Mouse (Mus musculus) lung, embryonic 15.5 days (tissue): Measurements from ENCODE around the gene Aftph. TPM values are rescaled to one million over a fixed set of nuclear protein-coding genes. Genes with fewer than 3 reads are reported as not detected.

ENCODE experiments used
- ATAC-seq: fragments of 200-750 bp; cut with Nextera tagmentation; 2 replicates; pipeline ENCODE4 v1.8.0; 2017; ENCODE audit warnings: moderate number of reproducible peaks, borderline replicate concordance; ENCODE audit not compliant: low FRiP score, low TSS enrichment; ENCODE audit errors: extremely low read depth
- H3K27ac ChIP-seq: fragments of 300-500 bp; sonication (generic); 2 replicates; pipeline ENCODE4 v1.5.1; 2015; ENCODE audit warnings: moderate library complexity, mild to moderate bottlenecking, inconsistent platforms
- H3K27me3 ChIP-seq: fragments of 300-500 bp; sonication (generic); 2 replicates; pipeline ENCODE4 v1.6.1; 2015; ENCODE audit warnings: inconsistent platforms
- H3K36me3 ChIP-seq: fragments of 300-500 bp; sonication (generic); 2 replicates; pipeline ENCODE4 v1.6.1; 2015; ENCODE audit warnings: inconsistent platforms
- H3K4me1 ChIP-seq: fragments of 300-500 bp; sonication (generic); 2 replicates; pipeline ENCODE4 v1.6.1; 2015; ENCODE audit warnings: inconsistent platforms
- H3K4me2 ChIP-seq: fragments of 300-500 bp; sonication (generic); 2 replicates; pipeline ENCODE4 v1.6.1; 2015; ENCODE audit warnings: inconsistent platforms, mild to moderate bottlenecking, moderate library complexity
- H3K4me3 ChIP-seq: fragments of 300-500 bp; sonication (generic); 2 replicates; pipeline ENCODE4 v1.5.1; 2015; ENCODE audit warnings: mild to moderate bottlenecking, inconsistent platforms
- H3K9ac ChIP-seq: fragments of 300-500 bp; sonication (generic); 2 replicates; pipeline ENCODE4 v1.6.1; 2015; ENCODE audit warnings: inconsistent platforms
- H3K9me3 ChIP-seq: fragments of 300-500 bp; sonication (generic); 2 replicates; pipeline ENCODE4 v1.6.1; 2016; ENCODE audit warnings: inconsistent platforms
- WGBS: fragments of 180-500 bp; shearing (Covaris S2); methylation state at CpG from one replicate; pipeline ENCODE4 v1.1.7; 2015; 5-methylcytosine and 5-hydroxymethylcytosine counted together
- polyA plus RNA-seq: library from polyadenylated mRNA; unstranded; fragments of >200 nt; fragmentation: Nextera tagmentation; extraction: Ambion mirVana; gene quantifications from 2 replicates; pipeline ENCODE4 v1.2.1, GENCODE M21; 2015

Gene Aftph
- 18.4 and 19.7 TPM in 2 replicates for polyA plus RNA-seq

DNA sequence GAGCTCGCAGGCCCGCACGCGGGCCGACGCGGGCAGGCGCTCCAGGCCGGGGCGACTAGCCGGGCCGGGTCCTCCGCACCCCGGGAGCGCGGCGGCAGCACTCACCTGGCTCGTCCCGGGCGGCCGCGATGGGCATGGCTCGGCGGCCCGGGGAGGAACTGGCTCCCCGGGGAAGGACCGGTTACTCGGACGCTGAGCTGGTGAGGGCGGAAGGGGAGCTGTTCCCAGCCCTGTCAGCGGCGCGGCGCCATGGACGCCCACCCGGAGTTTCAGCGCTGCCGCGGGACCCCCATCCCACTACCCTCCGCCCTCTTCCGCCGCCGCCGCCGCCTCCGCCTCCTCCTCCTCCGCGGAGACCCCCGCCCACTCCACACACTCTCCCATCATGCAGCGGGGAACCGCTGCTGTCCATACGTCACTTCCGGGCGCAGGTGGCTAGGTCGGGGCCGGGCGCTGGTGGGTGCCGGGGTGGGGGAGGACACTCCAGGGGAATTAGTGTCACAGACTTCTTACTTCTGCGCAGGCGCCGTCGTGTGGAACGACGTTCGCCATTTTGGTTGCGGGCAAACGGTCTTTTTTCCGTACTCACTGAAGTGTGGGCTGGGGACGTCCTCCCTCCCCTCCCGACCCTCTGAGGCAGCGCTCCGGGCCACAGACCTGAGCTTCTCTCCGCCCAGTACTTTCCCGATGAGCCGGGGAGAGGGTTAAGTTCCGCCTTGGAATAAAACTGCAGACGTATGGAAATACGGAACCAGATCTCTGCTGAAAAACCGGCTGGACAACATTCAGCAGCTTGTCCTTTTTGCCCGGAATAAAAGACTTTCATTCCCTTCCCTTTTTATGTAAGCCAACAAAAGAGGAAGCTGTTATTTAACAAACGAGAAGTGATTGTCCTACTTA is at the start of gene Aftph:
Gene Aftph, minus strand, starts transcription at position 389 of the 900 bp plus-strand sequence.
- ATAC-seq: peak; percentile 99
- peak within 1 kb of the TSS; percentile 91 for H3K4me2 ChIP-seq
- H3K4me3 ChIP-seq: peak within 1 kb of the TSS; percentile 99
- no peaks in the 10 kb centered on the region for H3K9me3 ChIP-seq
- under 1% methylated on average over 80 of the region's 81 CpGs for WGBS
- H3K9ac ChIP-seq: peak within 1 kb of the TSS; percentile 88
- H3K4me1 ChIP-seq: peaks cover 6% of the 10 kb centered on the region; the same call in 1 of the 2 replicates
- H3K27me3 ChIP-seq: no peaks in the 10 kb centered on the region
- H3K27ac ChIP-seq: peak within 1 kb of the TSS; percentile 98
- no peaks in the 10 kb centered on the region for H3K36me3 ChIP-seq

DNA sequence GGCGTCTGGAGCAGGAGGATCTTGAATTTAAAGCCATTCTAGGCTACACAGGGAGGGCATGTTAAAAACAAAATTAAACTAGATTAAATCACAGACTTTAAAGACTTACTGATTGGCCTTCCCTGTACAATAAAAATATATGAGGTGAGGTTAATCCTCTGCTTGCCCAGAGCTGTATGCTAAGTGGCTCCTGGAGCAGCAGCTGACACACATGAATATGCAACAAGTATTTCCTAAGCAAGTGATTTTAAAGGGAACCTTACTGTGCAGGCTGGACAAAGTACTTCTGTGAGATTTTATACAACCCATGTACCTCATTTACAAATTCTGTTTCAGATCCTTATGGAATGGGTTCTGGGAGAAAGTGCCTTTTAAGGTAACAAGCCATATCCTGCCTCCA is 47.6 kb upstream of the Aftph start:
- no peaks in the 10 kb centered on the region for H3K36me3 ChIP-seq
- no peak for ATAC-seq
- WGBS: 62% methylated on average over 1 of the region's 1 CpGs

DNA sequence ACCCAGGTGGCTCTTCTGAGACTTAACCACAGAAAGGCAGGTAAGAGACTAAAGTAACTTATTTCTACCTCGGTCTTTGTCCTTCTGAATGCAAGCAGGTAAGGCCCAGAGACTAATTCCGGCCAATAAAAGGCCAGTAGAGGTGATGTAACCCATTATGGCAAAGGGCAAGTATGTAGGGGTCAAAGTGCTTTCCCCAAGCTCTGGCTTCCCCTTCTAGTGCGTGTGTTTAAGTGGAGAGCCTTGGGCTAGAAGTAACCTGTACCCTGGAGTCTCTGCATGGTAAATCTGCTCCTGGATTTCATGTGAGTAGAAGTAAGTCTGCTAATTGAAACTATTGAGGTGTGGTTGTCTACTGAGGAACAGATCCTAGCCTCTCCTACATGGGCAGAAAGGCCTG is 46.7 kb upstream of the Aftph start:
- H3K27ac ChIP-seq: no peak overlapping the region
- no peaks in the 10 kb centered on the region for H3K4me1 ChIP-seq
- H3K36me3 ChIP-seq: no peaks in the 10 kb centered on the region
- 68% methylated on average over 3 of the region's 3 CpGs for WGBS
- H3K4me2 ChIP-seq: no peak overlapping the region
- 0 out of 2 replicates have a peak, but pooled peaks cover 3% of the 10 kb centered on the region for H3K9me3 ChIP-seq
- H3K27me3 ChIP-seq: no peaks in the 10 kb centered on the region
- no peak for ATAC-seq
- H3K4me3 ChIP-seq: no peak overlapping the region
- H3K9ac ChIP-seq: no peak overlapping the region

More for the DNA sequence above, 47.6 kb upstream of the Aftph start:
- H3K27me3 ChIP-seq: no peaks in the 10 kb centered on the region
- H3K4me1 ChIP-seq: no peaks in the 10 kb centered on the region
- no peak overlapping the region for H3K27ac ChIP-seq
- no peak overlapping the region for H3K9ac ChIP-seq
- H3K4me2 ChIP-seq: no peak overlapping the region
- 0 out of 2 replicates have a peak, but pooled peaks cover 3% of the 10 kb centered on the region for H3K9me3 ChIP-seq
- H3K4me3 ChIP-seq: no peak overlapping the region

DNA sequence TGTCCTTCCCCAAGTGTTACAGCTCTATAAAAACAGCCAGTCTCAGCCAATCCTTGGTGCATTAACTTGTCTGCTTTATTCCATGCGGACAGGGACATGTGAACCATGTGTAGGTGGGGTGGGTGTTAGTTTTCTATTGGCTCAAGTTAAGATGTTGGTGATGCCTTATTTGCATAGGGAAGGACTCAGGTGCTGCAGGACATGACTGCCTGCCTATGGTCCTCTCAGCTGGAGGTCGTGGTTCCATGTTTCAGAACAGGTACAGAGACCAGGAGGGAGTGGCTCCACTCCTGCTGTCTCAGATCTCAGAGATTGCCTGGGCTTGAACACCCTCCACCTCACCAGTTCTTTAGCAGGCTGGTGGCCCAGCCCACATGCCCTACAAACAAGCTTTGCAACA is 44.8 kb upstream of the Aftph start:
- 61% methylated on average over 2 of the region's 2 CpGs for WGBS
- H3K36me3 ChIP-seq: no peaks in the 10 kb centered on the region
- H3K4me1 ChIP-seq: no peaks in the 10 kb centered on the region
- 0 out of 2 replicates have a peak, but pooled peaks cover 3% of the 10 kb centered on the region for H3K9me3 ChIP-seq
- H3K4me3 ChIP-seq: no peak overlapping the region
- no peak overlapping the region for H3K27ac ChIP-seq
- no peak overlapping the region for H3K4me2 ChIP-seq
- no peak for ATAC-seq
- H3K9ac ChIP-seq: no peak overlapping the region
- no peaks in the 10 kb centered on the region for H3K27me3 ChIP-seq

DNA sequence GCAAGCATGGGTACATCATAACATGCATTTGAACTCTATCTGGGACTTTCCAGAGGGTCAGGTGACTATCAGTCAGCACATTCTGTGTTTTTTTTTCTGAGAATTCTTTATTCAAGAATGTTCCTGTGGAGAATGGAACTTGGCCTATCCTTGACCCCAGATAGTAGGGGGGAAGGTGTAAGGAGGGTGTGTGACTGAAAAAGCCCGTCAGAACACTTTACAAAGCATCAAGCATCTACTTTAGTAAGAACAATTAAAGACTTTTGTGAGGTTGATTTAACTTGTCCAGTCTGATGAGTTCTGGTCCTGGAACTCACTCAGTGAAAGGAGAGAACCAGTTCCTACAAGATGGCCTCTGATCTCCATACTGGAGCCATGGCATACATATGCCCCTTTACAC is 43.8 kb upstream of the Aftph start:
- 61% methylated on average over 1 of the region's 1 CpGs for WGBS
- ATAC-seq: no peak
- no peaks in the 10 kb centered on the region for H3K4me1 ChIP-seq

DNA sequence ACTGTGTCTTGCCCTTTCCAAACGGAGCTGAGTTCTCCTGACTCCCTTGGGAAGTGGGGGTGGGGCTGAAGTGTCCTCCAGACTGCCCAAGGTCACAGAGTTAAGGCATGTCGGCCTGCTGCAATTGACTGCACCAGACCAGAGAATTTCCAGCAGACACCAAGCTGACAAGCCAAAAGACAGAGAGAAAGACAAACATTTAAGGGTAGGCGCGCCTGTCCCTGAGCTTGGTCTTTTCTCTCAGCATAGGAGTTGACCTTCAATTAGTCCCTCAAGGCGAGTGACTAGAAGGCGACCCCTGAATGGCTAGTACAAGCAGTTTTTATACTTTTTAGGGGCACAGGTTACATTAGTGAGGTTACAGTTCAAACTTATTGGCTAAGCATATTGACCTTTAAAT is 43.4 kb upstream of the Aftph start:
- no peak for ATAC-seq
- Histone ChIP-seq H3K27me3 (no peaks in the 10 kb centered on the region), H3K27ac (no peak overlapping the region), H3K4me2 (no peak overlapping the region), H3K4me1 (no peaks in the 10 kb centered on the region), H3K4me3 (no peak overlapping the region), H3K9me3 (0 out of 2 replicates have a peak, but pooled peaks cover 3% of the 10 kb centered on the region), H3K9ac (no peak overlapping the region), H3K36me3 (no peaks in the 10 kb centered on the region)
- WGBS: 76% methylated on average over 6 of the region's 6 CpGs

More for the DNA sequence above, 43.8 kb upstream of the Aftph start:
- H3K9me3 ChIP-seq: 0 out of 2 replicates have a peak, but pooled peaks cover 3% of the 10 kb centered on the region
- H3K27ac ChIP-seq: no peak overlapping the region
- H3K4me3 ChIP-seq: no peak overlapping the region
- no peaks in the 10 kb centered on the region for H3K36me3 ChIP-seq
- no peak overlapping the region for H3K9ac ChIP-seq
- no peaks in the 10 kb centered on the region for H3K27me3 ChIP-seq
- H3K4me2 ChIP-seq: no peak overlapping the region

DNA sequence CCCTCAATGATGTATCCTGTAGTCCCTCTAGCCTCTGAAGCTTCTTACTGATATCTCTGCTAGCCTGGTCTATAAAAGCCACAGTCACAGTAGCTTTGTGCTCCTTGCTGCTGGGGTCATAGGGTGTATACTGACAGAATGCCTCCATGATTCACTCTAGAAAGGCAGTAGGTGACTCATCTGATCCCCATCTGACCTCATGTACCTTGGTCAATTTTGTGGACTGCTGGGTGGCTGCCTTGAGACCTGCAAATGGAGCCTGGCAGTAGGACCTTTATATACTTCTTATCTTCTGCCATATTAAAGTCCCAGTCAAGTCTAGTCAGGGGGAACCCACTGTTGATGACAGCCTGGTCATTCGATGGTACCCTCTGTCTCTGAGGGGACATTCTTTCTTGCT is 42.1 kb upstream of the Aftph start:
- Histone ChIP-seq H3K4me2 (no peak overlapping the region), H3K27me3 (no peaks in the 10 kb centered on the region), H3K9me3 (0 out of 2 replicates have a peak, but pooled peaks cover 3% of the 10 kb centered on the region), H3K4me1 (no peaks in the 10 kb centered on the region), H3K9ac (no peak overlapping the region), H3K4me3 (no peak overlapping the region), H3K36me3 (no peaks in the 10 kb centered on the region), H3K27ac (no peak overlapping the region)
- 86% methylated on average over 1 of the region's 1 CpGs for WGBS
- ATAC-seq: no peak

DNA sequence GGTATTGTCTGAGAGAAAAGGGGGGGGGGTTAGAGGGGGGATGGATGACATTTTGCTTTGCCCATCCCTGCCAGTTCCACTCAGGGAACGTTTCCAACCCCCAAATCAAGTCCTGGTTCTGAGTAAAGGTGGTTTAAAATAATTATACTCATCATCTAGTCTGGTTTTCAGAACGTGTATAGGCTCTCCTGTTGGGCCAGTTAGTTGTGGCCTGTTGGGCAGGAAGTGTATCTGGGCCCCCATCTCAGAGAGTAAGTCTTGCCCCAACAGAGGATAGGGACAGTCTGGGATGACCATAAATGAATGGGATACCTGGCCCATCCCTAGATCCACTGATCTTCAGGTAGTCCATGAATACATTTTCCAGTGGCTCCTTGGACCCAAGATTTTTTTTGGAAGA is 41.2 kb upstream of the Aftph start:
- H3K4me3 ChIP-seq: no peak overlapping the region
- H3K36me3 ChIP-seq: no peaks in the 10 kb centered on the region
- no peaks in the 10 kb centered on the region for H3K4me1 ChIP-seq
- no peaks in the 10 kb centered on the region for H3K27me3 ChIP-seq
- 50% methylated on average over 2 of the region's 2 CpGs for WGBS
- 0 out of 2 replicates have a peak, but pooled peaks cover 3% of the 10 kb centered on the region for H3K9me3 ChIP-seq
- no peak overlapping the region for H3K9ac ChIP-seq
- no peak for ATAC-seq
- no peak overlapping the region for H3K27ac ChIP-seq
- no peak overlapping the region for H3K4me2 ChIP-seq

DNA sequence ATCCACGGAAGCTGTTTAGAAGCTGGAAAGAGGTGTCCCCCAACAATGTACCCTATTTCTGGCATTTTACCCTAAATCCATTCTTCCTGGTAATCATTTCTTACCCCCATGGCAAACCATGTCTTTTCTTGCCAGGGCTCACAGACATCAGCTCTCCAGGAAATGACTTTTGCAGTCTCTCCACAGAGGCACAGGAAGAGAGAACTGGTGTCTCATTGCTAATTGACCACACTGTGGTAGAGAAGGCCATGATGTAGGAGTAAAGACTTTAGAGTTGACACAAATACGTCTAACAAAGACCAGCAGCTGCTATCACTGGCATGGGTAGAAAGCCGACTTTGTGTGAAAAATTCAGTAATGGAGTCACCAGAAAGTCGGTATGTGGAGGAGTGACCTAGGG is 38.9 kb upstream of the Aftph start:
- H3K27ac ChIP-seq: no peak overlapping the region
- no peak for ATAC-seq
- no peaks in the 10 kb centered on the region for H3K27me3 ChIP-seq
- no peaks in the 10 kb centered on the region for H3K4me1 ChIP-seq
- 70% methylated on average over 4 of the region's 4 CpGs for WGBS
- H3K9ac ChIP-seq: no peak overlapping the region
- 0 out of 2 replicates have a peak, but pooled peaks cover 3% of the 10 kb centered on the region for H3K9me3 ChIP-seq
- no peak overlapping the region for H3K4me3 ChIP-seq
- no peak overlapping the region for H3K4me2 ChIP-seq
- no peaks in the 10 kb centered on the region for H3K36me3 ChIP-seq

DNA sequence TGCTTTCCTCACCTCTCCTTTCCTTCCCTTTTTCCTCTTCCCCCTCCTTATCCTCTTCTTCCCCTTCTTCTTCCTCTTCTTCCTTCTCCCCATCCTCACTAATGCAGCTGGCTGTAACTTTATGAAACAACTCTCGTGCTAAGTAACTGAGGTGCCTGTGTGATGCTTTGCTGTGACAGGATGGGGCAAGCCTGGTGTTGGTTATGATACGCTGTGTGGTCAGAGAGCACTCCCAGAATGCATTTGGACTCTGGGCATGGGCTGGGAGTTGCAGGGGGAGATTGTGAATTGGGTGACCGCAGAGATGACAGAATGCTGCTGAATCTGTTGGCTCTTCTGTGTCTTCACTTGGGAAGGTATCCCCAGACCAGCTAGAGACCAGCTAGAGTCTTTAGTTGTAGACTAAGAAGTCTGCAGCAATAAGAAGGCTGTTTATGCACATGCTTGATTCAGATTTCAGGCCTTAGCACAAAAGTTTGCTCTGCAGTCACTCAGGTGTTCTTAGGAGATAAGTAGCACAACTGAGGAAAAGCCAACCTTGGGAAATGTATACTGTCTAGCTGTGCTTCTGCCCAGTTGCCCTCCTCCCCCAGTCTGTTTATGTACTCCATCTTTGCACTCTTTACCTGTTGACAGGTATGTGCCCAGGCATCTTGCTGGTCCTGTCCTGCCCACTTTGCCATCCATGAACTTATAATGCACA is 37.6 kb upstream of the Aftph start:
- Histone ChIP-seq H3K4me1 (no peaks in the 10 kb centered on the region), H3K9me3 (no peaks in the 10 kb centered on the region), H3K9ac (no peak overlapping the region), H3K4me3 (no peak overlapping the region), H3K27ac (no peak overlapping the region), H3K36me3 (no peaks in the 10 kb centered on the region), H3K4me2 (no peak overlapping the region), H3K27me3 (no peaks in the 10 kb centered on the region)
- ATAC-seq: no peak
- WGBS: 65% methylated on average over 3 of the region's 3 CpGs

DNA sequence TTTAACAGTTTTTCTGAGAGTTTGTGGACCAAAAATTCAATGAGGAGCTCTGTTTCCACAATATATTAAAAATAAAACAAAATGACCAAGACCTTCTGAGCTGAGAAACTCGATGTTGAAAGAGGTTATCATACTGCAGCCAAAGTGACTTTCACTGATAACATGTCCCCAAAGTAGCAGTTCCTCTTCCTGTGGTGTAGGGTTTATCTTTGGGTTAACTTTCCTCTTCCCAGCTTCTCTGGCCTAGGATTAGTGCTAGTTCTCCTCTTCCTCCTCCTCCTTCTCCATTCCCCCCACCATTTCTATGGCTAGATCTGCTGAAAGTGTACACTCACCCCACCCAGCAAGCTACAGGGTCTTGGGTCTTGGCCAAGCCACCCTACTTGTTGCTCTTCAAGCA is 36.9 kb upstream of the Aftph start:
- no peak for ATAC-seq
- Histone ChIP-seq H3K4me1 (no peaks in the 10 kb centered on the region), H3K27me3 (no peaks in the 10 kb centered on the region), H3K9ac (no peak overlapping the region), H3K27ac (no peak overlapping the region), H3K4me2 (no peak overlapping the region), H3K36me3 (no peaks in the 10 kb centered on the region), H3K9me3 (no peaks in the 10 kb centered on the region), H3K4me3 (no peak overlapping the region)
- WGBS: 57% methylated on average over 1 of the region's 1 CpGs

DNA sequence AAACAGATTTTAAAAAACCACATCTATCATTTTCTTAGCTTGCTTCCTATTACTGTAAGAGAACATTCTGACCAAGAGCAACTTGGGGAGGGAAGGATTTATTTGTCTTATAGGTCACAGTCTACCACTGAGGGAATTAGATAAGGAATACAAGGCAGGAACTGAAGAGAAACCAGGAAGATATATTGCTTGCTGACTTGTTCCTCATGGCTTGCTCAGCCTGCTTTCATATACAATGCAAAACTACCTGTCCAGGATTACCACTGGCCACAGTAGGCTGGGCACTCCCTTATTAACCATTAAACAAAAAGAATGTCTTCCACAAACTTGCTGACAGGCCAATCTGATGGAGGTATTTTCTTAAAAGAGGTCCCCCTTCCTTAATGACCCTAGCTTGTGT is 35.3 kb upstream of the Aftph start:
- Histone ChIP-seq H3K36me3 (no peaks in the 10 kb centered on the region), H3K27me3 (no peaks in the 10 kb centered on the region), H3K4me3 (no peak overlapping the region), H3K9me3 (no peaks in the 10 kb centered on the region), H3K4me2 (no peak overlapping the region), H3K27ac (no peak overlapping the region), H3K4me1 (no peaks in the 10 kb centered on the region), H3K9ac (no peak overlapping the region)
- no peak for ATAC-seq
